In the genomic region with DNA sequence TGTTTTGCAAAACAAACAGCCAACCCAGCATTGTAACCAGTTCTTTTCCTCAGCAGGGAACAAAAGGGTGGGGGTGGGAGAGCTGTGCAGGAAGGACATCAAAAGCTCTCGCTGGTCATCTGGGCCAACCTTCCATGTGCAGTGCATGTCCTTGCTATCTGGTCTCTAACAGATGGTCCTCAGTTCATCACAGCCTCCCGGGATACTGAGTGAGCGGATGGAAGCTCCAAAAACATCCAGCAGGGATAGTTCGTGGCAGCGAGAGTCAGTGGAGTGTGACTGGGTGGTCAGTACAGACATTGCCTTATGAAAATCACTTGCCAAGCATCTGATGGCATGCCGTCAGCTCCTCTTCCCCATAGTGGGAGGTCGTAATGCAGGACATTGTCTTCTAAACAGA, we compare ENCODE assay signal across 15 mouse cellular contexts.
DNase-seq lines count a peak whose midpoint lies in the region; ATAC-seq and TF ChIP-seq lines count a peak whose summit lies in the region.
"Had no signal": no experiment of that assay in that cellular context is flagged by ENCODE, and none has a peak within 500 bp of the region (broad histone marks: within the 10 kb centered on the region; RNA-seq: fewer than 3 reads in every experiment).

No protein-coding gene starts in this region.

- no peak for DNase-seq in heart, embryonic 10.5 days (ENCODE audit: low spot score)
- no peak for DNase-seq in heart, postnatal 10 days
- no peak for DNase-seq in lung, postnatal 36 days
- DNase-seq in hindbrain, embryonic 14.5 days (ENCODE audit: low spot score), result no peak
- no peak for DNase-seq in gastrocnemius, adult 18-20 months (ENCODE audit: low spot score)
- DNase-seq in thymus, adult 2 months, result no peak
- DNase-seq: adrenal gland, postnatal 25 days; heart, adult 18-20 months; kidney, adult 18-20 months; lung, postnatal 10 days; thymus, postnatal 25 days had no signal

- no peak for TF ChIP-seq CTCF in thymus, adult 2 months (IDR thresholded peaks at IDR 0.05; ENCODE audit: borderline replicate concordance, control insufficient read depth, extremely low read depth, insufficient read depth, low read length, poor library complexity)

- ATAC-seq in lung, embryonic 16.5 days (ENCODE audit: low read depth), result peak; percentile 53
- ATAC-seq in hindbrain, embryonic 14.5 days (ENCODE audit: low FRiP score), result no peak
- no peak for ATAC-seq in megakaryocyte, adult 5-6 weeks (ENCODE audit: poor library complexity, severe bottlenecking)

- H3K9ac ChIP-seq in lung, embryonic 16.5 days (ENCODE audit: low read length), result no peak overlapping the region
- no peak overlapping the region for H3K9ac ChIP-seq in hindbrain, embryonic 14.5 days
- H3K9ac ChIP-seq: embryonic facial prominence, embryonic 13.5 days; stomach, embryonic 15.5 days had no signal

- intact Hi-C loops in heart, postnatal 10 days (cut with DNase I), result no loop called here

- no peak overlapping the region for H3K4me2 ChIP-seq in lung, embryonic 16.5 days (ENCODE audit: low read depth, low read length)
- no peak overlapping the region for H3K4me2 ChIP-seq in hindbrain, embryonic 14.5 days (replicated peaks)
- H3K4me2 ChIP-seq: embryonic facial prominence, embryonic 13.5 days; stomach, embryonic 15.5 days had no signal

- 77% methylated on average over 7 of the region's 7 CpGs for WGBS in heart, embryonic 10.5 days
- WGBS in lung, embryonic 16.5 days, result 56% methylated on average over 7 of the region's 7 CpGs
- WGBS in hindbrain, embryonic 14.5 days, result 46% methylated on average over 7 of the region's 7 CpGs
- WGBS in thymus, adult 2 months, result 98% methylated on average over 7 of the region's 7 CpGs

- H3K27me3 ChIP-seq in heart, embryonic 10.5 days (ENCODE audit: insufficient read depth, poor library complexity, severe bottlenecking), result no peaks in the 10 kb centered on the region
- no peaks in the 10 kb centered on the region for H3K27me3 ChIP-seq in lung, embryonic 16.5 days (ENCODE audit: control insufficient read depth, insufficient read depth, low read depth, low read length)
- no peaks in the 10 kb centered on the region for H3K27me3 ChIP-seq in hindbrain, embryonic 14.5 days (ENCODE audit: control insufficient read depth, insufficient read depth, low read length)
- no peaks in the 10 kb centered on the region for H3K27me3 ChIP-seq in thymus, adult 2 months (ENCODE audit: control insufficient read depth, insufficient read depth, low read length)
- H3K27me3 ChIP-seq: embryonic facial prominence, embryonic 13.5 days; stomach, embryonic 15.5 days had no signal

- H3K9me3 ChIP-seq in heart, embryonic 10.5 days, result no peaks in the 10 kb centered on the region
- H3K9me3 ChIP-seq in lung, embryonic 16.5 days (ENCODE audit: control insufficient read depth, low read length), result no peaks in the 10 kb centered on the region
- no peaks in the 10 kb centered on the region for H3K9me3 ChIP-seq in hindbrain, embryonic 14.5 days (ENCODE audit: control insufficient read depth, low read length)
- H3K9me3 ChIP-seq: embryonic facial prominence, embryonic 13.5 days; stomach, embryonic 15.5 days had no signal

- peaks cover 69% of the 10 kb centered on the region for H3K4me1 ChIP-seq in heart, embryonic 10.5 days
- H3K4me1 ChIP-seq in lung, embryonic 16.5 days (replicated peaks; ENCODE audit: control insufficient read depth, insufficient read depth, low read length), result peaks cover 12% of the 10 kb centered on the region
- peaks cover 39% of the 10 kb centered on the region for H3K4me1 ChIP-seq in hindbrain, embryonic 14.5 days (replicated peaks; ENCODE audit: control insufficient read depth, insufficient read depth, low read length)
- no peaks in the 10 kb centered on the region for H3K4me1 ChIP-seq in thymus, adult 2 months (replicated peaks; ENCODE audit: control insufficient read depth, insufficient read depth, low read length)

- H3K4me3 ChIP-seq in heart, embryonic 10.5 days, result no peak overlapping the region
- H3K4me3 ChIP-seq in lung, embryonic 16.5 days (ENCODE audit: low read length), result no peak overlapping the region
- no peak overlapping the region for H3K4me3 ChIP-seq in hindbrain, embryonic 14.5 days (replicated peaks; ENCODE audit: low read length)
- H3K4me3 ChIP-seq in thymus, adult 2 months (ENCODE audit: control insufficient read depth, insufficient read depth, low read length), result no peak overlapping the region
- H3K4me3 ChIP-seq: embryonic facial prominence, embryonic 13.5 days; stomach, embryonic 15.5 days had no signal

- H3K36me3 ChIP-seq in heart, embryonic 10.5 days, result 0 out of 2 replicates have a peak, but pooled peaks cover 6% of the 10 kb centered on the region
- no peaks in the 10 kb centered on the region for H3K36me3 ChIP-seq in lung, embryonic 16.5 days (ENCODE audit: control insufficient read depth, insufficient read depth, low read length)
- no peaks in the 10 kb centered on the region for H3K36me3 ChIP-seq in hindbrain, embryonic 14.5 days (replicated peaks; ENCODE audit: control insufficient read depth, insufficient read depth)
- no peaks in the 10 kb centered on the region for H3K36me3 ChIP-seq in thymus, adult 2 months (ENCODE audit: control insufficient read depth, insufficient read depth, low read length)
- H3K36me3 ChIP-seq: stomach, embryonic 15.5 days had no signal

- peak overlapping the region; percentile 25; the same call in 1 of the 2 replicates for H3K27ac ChIP-seq in heart, embryonic 10.5 days
- H3K27ac ChIP-seq in lung, embryonic 16.5 days (ENCODE audit: low read length), result no peak overlapping the region; the same call in 1 of the 2 replicates
- peak overlapping the region; percentile 64 for H3K27ac ChIP-seq in hindbrain, embryonic 14.5 days
- H3K27ac ChIP-seq in thymus, adult 2 months (ENCODE audit: control insufficient read depth, insufficient read depth, low read length), result no peak overlapping the region
- H3K27ac ChIP-seq: embryonic facial prominence, embryonic 13.5 days; stomach, embryonic 15.5 days had no signal

- no peak for TF ChIP-seq POLR2A in thymus, adult 2 months (IDR thresholded peaks at IDR 0.05; ENCODE audit: control insufficient read depth, extremely low read depth, insufficient read depth, low read length, poor library complexity)

Comparison
In these comparisons a context has a peak if more than half of its experiments do, and no peak if none do; other contexts are left out.
1. H3K27ac ChIP-seq: peak in heart, embryonic 10.5 days (single experiment) and hindbrain, embryonic 14.5 days (single experiment); none in lung, embryonic 16.5 days (single experiment) and thymus, adult 2 months (single experiment).